Mouse (Mus musculus) megakaryocyte, embryonic 14.5 days (primary cell): ENCODE results near the gene Cpxm2.

Experiments
- FLI1 ChIP-seq: IDR thresholded peaks from 2 replicates; pipeline ENCODE4 v1.6.1; 2012; ENCODE audit warnings: low read length, inconsistent platforms, mixed read lengths
- GATA1 ChIP-seq: IDR thresholded peaks from 3 replicates; pipeline ENCODE4 v1.6.1; 2012; ENCODE audit warnings: mixed read lengths, low read length, inconsistent platforms, borderline replicate concordance

- TF ChIP-seq GATA1 = no peak
- no peak for TF ChIP-seq FLI1
These were observed 98.0 kb downstream of the Cpxm2 start for GRCm38 (mm10) chr7:132056565-132056964.
